Mouse (Mus musculus): ENCODE data around the gene Lipo2. TPM values are rescaled to one million over a fixed set of nuclear protein-coding genes. Genes with fewer than 3 reads are reported as not detected.
"Not testable (repeated sequence)": the region's sequence is repeated elsewhere in the genome, so short reads cannot be mapped to it uniquely, and the experiment has no call there.

Gene Lipo2
- not detected for polyA plus RNA-seq (2012; fragmentation: generic; extraction: Trizol)
- long read RNA-seq, experiment 1, result 0 reads
- long read RNA-seq, experiment 2, result 0 reads

DNA sequence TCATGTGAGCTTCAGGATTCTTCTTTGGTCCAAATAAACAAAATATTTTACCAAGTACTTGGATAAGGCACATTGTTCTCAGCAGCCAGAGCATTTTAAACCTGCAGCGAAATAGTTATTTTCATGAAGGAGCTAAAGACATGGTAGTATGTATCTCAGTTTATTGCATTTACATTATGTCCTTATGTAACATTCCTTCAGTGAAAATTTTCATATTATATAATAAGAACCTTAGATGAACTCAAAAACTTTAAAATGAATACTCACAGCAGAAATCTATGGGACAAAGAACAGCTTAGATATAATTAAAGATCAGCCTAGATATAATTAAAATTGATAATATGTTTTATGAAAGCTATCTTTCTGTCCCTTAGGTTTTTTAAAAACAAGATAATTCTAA, at the start of gene Lipo2:
Gene Lipo2 (minus strand): TSS at position 101 of the 400 bp plus-strand sequence.
- not testable (repeated sequence) for H3K79me2 ChIP-seq (ENCODE audit: control insufficient read depth, insufficient read depth); H3K27me3 ChIP-seq (ENCODE audit: control insufficient read depth, insufficient read depth, insufficient read length); H3K79me3 ChIP-seq (ENCODE audit: low read depth); H3K4me3 ChIP-seq (ENCODE audit: insufficient read depth, poor library complexity, severe bottlenecking); H3ac ChIP-seq (ENCODE audit: control insufficient read depth, insufficient read length, low read depth); H3K36me3 ChIP-seq (ENCODE audit: control insufficient read depth, insufficient read depth)

DNA sequence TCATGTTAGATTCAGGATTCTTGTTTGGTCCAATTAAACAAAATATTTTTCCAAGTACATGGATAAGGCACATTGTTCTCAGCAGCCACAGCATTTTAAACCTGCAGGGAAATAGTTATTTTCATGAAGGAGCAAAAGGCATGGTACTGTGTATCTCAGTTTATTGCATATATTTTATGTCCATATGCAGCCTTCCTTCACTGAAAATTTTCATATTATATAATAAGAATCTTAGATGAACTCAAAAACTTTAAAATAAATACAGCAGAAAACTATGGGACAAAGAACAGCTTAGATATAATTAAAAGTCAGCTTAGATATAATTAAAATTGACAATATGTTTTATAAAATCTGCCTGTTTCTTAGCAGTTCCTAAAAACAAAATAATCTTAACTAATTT, 36.2 kb upstream of the Lipo2 start, which contains the start of gene Lipo1:
Gene Lipo1 (minus strand): TSS at position 101 of the 400 bp plus-strand sequence.
- not testable (repeated sequence) for H3K4me3 ChIP-seq (ENCODE audit: insufficient read depth, poor library complexity, severe bottlenecking); H3K36me3 ChIP-seq (ENCODE audit: control insufficient read depth, insufficient read depth); H3K79me2 ChIP-seq (ENCODE audit: control insufficient read depth, insufficient read depth); H3ac ChIP-seq (ENCODE audit: control insufficient read depth, insufficient read length, low read depth); H3K27me3 ChIP-seq (ENCODE audit: control insufficient read depth, insufficient read depth, insufficient read length); H3K79me3 ChIP-seq (ENCODE audit: low read depth)

DNA sequence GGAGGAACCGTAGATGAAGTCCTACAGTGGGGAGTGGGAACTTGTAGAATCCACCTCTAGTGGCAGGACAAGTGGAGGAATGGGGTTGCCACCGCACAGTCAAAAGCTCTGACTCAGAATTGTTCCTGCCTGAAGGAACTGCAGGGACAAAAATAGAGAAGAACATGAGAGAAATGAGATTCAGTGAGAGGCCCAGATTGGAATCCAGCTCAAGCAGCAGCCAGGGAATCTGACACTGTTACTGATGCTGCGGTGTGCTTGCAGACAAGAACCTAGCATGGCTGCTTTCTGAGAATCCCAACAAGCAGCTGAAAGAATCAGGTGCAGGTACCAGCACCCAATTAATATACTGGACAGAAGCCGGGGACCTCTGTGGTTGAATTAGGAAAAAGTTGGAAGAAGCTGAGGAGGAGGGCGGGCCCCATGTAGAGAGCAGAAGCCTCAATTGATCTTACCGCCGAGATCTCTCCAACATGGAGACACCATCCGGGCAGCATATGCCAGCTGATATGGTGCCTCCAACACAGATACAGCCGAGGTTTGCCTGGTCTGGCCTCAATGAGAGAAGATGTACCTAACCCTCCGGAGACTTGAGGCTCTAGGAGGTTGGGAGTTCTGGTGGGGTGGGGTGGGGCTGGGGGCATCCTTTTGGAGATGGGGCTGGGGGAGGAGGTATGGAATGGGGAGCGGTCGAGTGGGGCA, 35.6 kb upstream of the Lipo2 start:
- Histone ChIP-seq H3K79me2 (ENCODE audit: control insufficient read depth, insufficient read depth) (no peaks in the 10 kb centered on the region), H3K79me3 (ENCODE audit: low read depth) (no peaks in the 10 kb centered on the region), H3K36me3 (ENCODE audit: control insufficient read depth, insufficient read depth) (no peaks in the 10 kb centered on the region), H3K4me3 (ENCODE audit: insufficient read depth, poor library complexity, severe bottlenecking) (no peak overlapping the region), H3ac (ENCODE audit: control insufficient read depth, insufficient read length, low read depth) (no peak overlapping the region), H3K27me3 (ENCODE audit: control insufficient read depth, insufficient read depth, insufficient read length) (no peaks in the 10 kb centered on the region)
- no peak for TF ChIP-seq USF1 (IDR thresholded peaks at IDR 0.05; ENCODE audit: low read depth)
- no peak for TF ChIP-seq CTCF (IDR thresholded peaks at IDR 0.05; ENCODE audit: control insufficient read depth, insufficient read depth, insufficient read length)
- TF ChIP-seq MYOD1 (IDR thresholded peaks at IDR 0.05; ENCODE audit: control insufficient read depth, insufficient read length, low read depth), result no peak
- TF ChIP-seq MYOG (IDR thresholded peaks at IDR 0.05; ENCODE audit: control insufficient read depth, extremely low read depth, insufficient read length), result no peak
- TF ChIP-seq CEBPB (IDR thresholded peaks at IDR 0.05; ENCODE audit: low read depth), result no peak
- no peak for TF ChIP-seq FOSL1 (IDR thresholded peaks at IDR 0.05; ENCODE audit: insufficient read depth, low read length, poor library complexity, severe bottlenecking)
- no peak for TF ChIP-seq MAX (IDR thresholded peaks at IDR 0.05)

DNA sequence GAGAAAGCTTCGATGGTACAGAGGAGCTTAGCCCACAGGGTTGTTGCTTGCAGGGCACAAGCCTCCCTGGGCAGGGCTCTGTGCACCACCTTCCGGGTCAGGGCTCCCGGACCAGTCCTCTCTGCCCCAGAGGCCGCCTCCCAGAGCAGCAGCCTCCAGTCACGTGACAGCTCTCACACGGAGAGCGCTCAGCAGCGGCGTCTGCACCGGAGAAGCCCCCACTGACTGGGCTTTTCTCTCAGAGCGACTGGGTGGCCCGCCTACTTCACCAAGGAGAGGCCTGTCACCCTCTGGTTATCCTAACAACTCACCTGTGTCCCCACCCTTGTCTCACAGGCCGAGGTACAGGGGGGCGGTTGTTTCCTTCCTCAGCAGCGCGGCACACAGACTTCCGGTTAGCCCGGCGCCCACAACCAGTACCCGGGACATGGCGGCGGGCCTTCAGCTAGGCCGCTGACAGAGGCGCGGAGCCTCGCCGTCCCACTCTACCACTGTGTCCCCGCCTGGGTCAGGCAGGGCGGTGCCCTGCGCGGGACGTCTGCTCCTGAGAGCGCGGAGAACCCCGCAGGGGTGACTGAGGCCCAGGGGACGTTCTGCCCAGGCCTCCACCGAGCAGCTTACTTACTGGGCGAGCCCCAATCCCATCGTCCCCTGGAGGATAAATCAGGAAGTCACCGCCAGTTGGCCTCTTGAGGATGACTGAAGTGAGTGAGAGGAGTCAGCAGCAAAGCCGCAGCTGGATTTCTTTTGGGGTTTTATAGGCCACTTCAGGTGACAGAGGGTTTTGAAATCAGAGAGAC, 10.3 kb upstream of the Lipo2 start, which contains the start of gene Lipo3:
Gene Lipo3 (minus strand): TSS at position 665 of the 800 bp plus-strand sequence.
- H3K4me3 ChIP-seq (ENCODE audit: insufficient read depth, poor library complexity, severe bottlenecking); H3K79me2 ChIP-seq (ENCODE audit: control insufficient read depth, insufficient read depth); H3K27me3 ChIP-seq (ENCODE audit: control insufficient read depth, insufficient read depth, insufficient read length); H3K36me3 ChIP-seq (ENCODE audit: control insufficient read depth, insufficient read depth); H3K79me3 ChIP-seq (ENCODE audit: low read depth); H3ac ChIP-seq (ENCODE audit: control insufficient read depth, insufficient read length, low read depth): not testable (repeated sequence)

Other genes with a start within 250 kb of the Lipo2 start
- gene Lipo4, start 233.6 kb downstream of the Lipo2 start, polyA plus RNA-seq (2012; fragmentation: generic; extraction: Trizol), result not detected
- gene Gm8978, start 126.1 kb downstream of the Lipo2 start, polyA plus RNA-seq (2012; fragmentation: generic; extraction: Trizol), result not detected
- gene Lipo3, start 10.6 kb upstream of the Lipo2 start, polyA plus RNA-seq (2012; fragmentation: generic; extraction: Trizol), result not detected
- not detected for gene Lipo1, start 36.1 kb upstream of the Lipo2 start, polyA plus RNA-seq (2012; fragmentation: generic; extraction: Trizol)
- gene Lipf, start 209.8 kb upstream of the Lipo2 start, polyA plus RNA-seq (2012; fragmentation: generic; extraction: Trizol), result not detected